Mouse (Mus musculus): Measurements from ENCODE around the gene Tmem132b. TPM values are rescaled to one million over a fixed set of nuclear protein-coding genes. Genes with fewer than 3 reads are reported as not detected.

The Tmem132b gene
- polyA plus RNA-seq, 1 experiment from 2014 or later: 2.7 TPM

DNA sequence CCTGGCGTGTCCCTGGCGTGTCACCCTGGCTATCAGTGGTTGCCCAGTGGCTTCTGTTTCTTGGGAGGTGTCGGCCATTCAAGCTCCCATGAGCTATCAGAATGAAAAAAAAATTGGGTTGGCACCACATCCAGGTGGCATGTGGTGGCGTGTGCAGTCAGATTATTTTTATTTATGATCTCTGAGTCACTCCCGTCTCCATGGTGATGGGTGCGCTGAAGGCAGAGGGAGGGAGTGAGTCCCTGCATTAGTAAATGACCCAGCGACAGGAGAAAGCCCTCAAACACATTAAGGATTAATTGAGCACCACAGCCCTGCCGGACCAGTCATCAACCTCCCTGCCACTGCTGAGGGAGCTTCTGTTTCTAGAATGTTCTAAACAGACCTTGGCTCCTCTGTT is 52.3 kb downstream of the Tmem132b start:
- Histone ChIP-seq H3K4me2 (replicated peaks) (no peak overlapping the region), H3K9ac (replicated peaks) (no peak overlapping the region), H3K36me3 (no peaks in the 10 kb centered on the region), H3K4me3 (replicated peaks) (no peak overlapping the region), H3K9me3 (no peaks in the 10 kb centered on the region), H3K27me3 (no peaks in the 10 kb centered on the region), H3K4me1 (replicated peaks) (peaks cover 2% of the 10 kb centered on the region; the same call in 1 of the 2 replicates), H3K27ac (no peak overlapping the region)
- 76% methylated on average over 8 of the region's 8 CpGs for WGBS
- no peak for ATAC-seq

GRCm38 (mm10) chr5:125585211-125585610 is 53.6 kb downstream of the Tmem132b start:
- 87% methylated on average over 5 of the region's 5 CpGs for WGBS
- no peak overlapping the region for H3K27ac ChIP-seq
- H3K36me3 ChIP-seq: no peaks in the 10 kb centered on the region
- H3K4me2 ChIP-seq (replicated peaks): no peak overlapping the region
- no peaks in the 10 kb centered on the region for H3K27me3 ChIP-seq
- H3K9ac ChIP-seq (replicated peaks): no peak overlapping the region
- no peaks in the 10 kb centered on the region for H3K9me3 ChIP-seq
- peaks cover 12% of the 10 kb centered on the region for H3K4me1 ChIP-seq (replicated peaks)
- no peak for ATAC-seq
- no peak overlapping the region for H3K4me3 ChIP-seq (replicated peaks)

GRCm38 (mm10) chr5:125588203-125588602 is 56.6 kb downstream of the Tmem132b start:
- H3K27me3 ChIP-seq: 0 out of 2 replicates have a peak, but pooled peaks cover 8% of the 10 kb centered on the region
- no peak overlapping the region for H3K4me2 ChIP-seq (replicated peaks)
- no peaks in the 10 kb centered on the region for H3K36me3 ChIP-seq
- no peak overlapping the region for H3K27ac ChIP-seq
- H3K4me3 ChIP-seq (replicated peaks): no peak overlapping the region
- WGBS: 67% methylated on average over 7 of the region's 7 CpGs
- peaks cover 12% of the 10 kb centered on the region for H3K4me1 ChIP-seq (replicated peaks)
- H3K9ac ChIP-seq (replicated peaks): no peak overlapping the region
- H3K9me3 ChIP-seq: no peaks in the 10 kb centered on the region
- ATAC-seq: 0 out of 2 replicates have a peak, but pooled peaks have one; percentile 41

DNA sequence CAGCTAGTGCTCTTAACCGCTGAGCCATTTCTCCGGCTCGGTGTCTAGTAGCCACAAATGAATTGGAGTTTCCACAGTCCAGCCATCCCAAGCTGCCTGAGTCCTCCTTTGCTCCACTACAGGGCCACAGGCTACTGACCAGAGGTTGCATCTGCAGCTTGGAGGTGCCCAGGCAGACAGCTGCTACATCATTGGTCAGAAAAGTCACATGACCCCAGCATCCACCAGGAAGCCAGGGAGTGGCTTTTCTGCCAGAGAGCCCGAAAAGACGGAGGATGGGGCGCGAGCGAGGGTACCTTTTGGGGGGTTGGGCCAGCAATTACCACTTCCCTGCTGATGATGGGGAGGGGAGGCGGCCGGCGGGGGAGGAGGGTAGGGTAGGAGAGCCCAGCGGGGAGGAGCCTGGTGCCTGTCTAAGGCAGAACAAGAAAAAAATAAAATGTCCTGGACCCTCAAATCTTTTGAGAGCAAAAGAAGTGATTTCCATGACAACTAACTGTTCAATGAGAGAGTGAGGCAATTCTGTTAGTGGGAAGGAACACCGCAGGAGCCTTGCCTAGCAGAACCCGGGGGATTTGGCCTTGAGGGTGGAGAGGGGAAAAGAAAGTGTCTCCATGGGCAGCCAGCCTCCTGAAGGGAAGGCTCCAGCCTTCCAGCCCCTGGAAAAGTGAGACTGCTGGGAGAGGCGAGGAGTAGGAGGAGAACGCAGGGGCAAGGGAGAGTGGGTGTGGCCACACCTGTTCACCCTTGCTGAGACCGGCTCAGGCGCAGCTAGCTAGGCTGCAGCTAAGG is 57.5 kb downstream of the Tmem132b start:
- Histone ChIP-seq H3K4me1 (replicated peaks) (peaks cover 12% of the 10 kb centered on the region), H3K4me3 (replicated peaks) (peak overlapping the region; percentile 45), H3K27me3 (0 out of 2 replicates have a peak, but pooled peaks cover 8% of the 10 kb centered on the region), H3K4me2 (replicated peaks) (peak overlapping the region; percentile 61), H3K36me3 (no peaks in the 10 kb centered on the region), H3K9me3 (no peaks in the 10 kb centered on the region), H3K27ac (peak overlapping the region; percentile 56), H3K9ac (replicated peaks) (peak overlapping the region; percentile 62)
- peak; percentile 82 for ATAC-seq
- WGBS: 6% methylated on average over 18 of the region's 18 CpGs

GRCm38 (mm10) chr5:125598056-125598455 is 66.5 kb downstream of the Tmem132b start:
- Histone ChIP-seq H3K27me3 (no peaks in the 10 kb centered on the region), H3K9me3 (no peaks in the 10 kb centered on the region), H3K27ac (no peak overlapping the region), H3K4me2 (replicated peaks) (no peak overlapping the region), H3K4me3 (replicated peaks) (no peak overlapping the region), H3K36me3 (no peaks in the 10 kb centered on the region), H3K9ac (replicated peaks) (no peak overlapping the region), H3K4me1 (replicated peaks) (peaks cover 5% of the 10 kb centered on the region; the same call in 1 of the 2 replicates)
- 84% methylated on average over 10 of the region's 10 CpGs for WGBS
- ATAC-seq: no peak

GRCm38 (mm10) chr5:125607146-125607545 is 75.6 kb downstream of the Tmem132b start:
- no peak overlapping the region for H3K4me3 ChIP-seq (replicated peaks)

GRCm38 (mm10) chr5:125609968-125610367 is 78.4 kb downstream of the Tmem132b start:
- H3K4me2 ChIP-seq (replicated peaks): no peak overlapping the region
- H3K36me3 ChIP-seq: no peaks in the 10 kb centered on the region
- no peak for ATAC-seq
- 0 out of 2 replicates have a peak, but pooled peaks cover 4% of the 10 kb centered on the region for H3K9me3 ChIP-seq
- H3K9ac ChIP-seq (replicated peaks): no peak overlapping the region
- H3K4me1 ChIP-seq (replicated peaks): no peaks in the 10 kb centered on the region
- no peak overlapping the region for H3K27ac ChIP-seq
- no peaks in the 10 kb centered on the region for H3K27me3 ChIP-seq
- WGBS: 66% methylated on average over 1 of the region's 1 CpGs
- no peak overlapping the region for H3K4me3 ChIP-seq (replicated peaks)

More at GRCm38 (mm10) chr5:125607146-125607545, 75.6 kb downstream of the Tmem132b start:
- Histone ChIP-seq H3K36me3 (no peaks in the 10 kb centered on the region), H3K9ac (replicated peaks) (no peak overlapping the region), H3K4me1 (replicated peaks) (peaks cover 5% of the 10 kb centered on the region; the same call in 1 of the 2 replicates), H3K27me3 (no peaks in the 10 kb centered on the region), H3K4me2 (replicated peaks) (no peak overlapping the region), H3K27ac (no peak overlapping the region), H3K9me3 (0 out of 2 replicates have a peak, but pooled peaks cover 4% of the 10 kb centered on the region)
- WGBS: 81% methylated on average over 12 of the region's 12 CpGs
- no peak for ATAC-seq

DNA sequence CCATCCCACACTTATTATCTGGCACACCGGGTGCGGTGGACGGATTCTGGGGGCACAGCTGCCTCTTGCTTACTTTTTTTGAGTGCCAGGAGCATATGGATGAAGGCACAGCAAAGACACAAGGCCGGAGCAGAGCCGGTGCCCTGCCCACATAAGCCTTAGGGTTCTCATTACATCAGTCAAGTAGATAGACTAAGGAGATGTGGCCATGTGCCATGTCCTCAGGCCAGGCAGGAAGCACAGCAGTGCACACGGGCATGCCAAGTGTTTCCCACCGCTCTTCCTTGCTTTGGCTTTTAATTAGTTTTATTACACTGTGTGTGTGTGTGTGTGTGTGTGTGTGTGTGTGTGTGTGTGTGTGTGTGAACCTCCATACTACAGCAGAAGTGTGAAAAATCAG is 80.9 kb downstream of the Tmem132b start:
- Histone ChIP-seq H3K4me3 (replicated peaks) (no peak overlapping the region), H3K36me3 (no peaks in the 10 kb centered on the region), H3K27me3 (no peaks in the 10 kb centered on the region), H3K27ac (no peak overlapping the region), H3K9me3 (0 out of 2 replicates have a peak, but pooled peaks cover 4% of the 10 kb centered on the region), H3K4me1 (replicated peaks) (no peaks in the 10 kb centered on the region), H3K4me2 (replicated peaks) (no peak overlapping the region), H3K9ac (replicated peaks) (no peak overlapping the region)
- no peak for ATAC-seq
- 86% methylated on average over 7 of the region's 7 CpGs for WGBS

DNA sequence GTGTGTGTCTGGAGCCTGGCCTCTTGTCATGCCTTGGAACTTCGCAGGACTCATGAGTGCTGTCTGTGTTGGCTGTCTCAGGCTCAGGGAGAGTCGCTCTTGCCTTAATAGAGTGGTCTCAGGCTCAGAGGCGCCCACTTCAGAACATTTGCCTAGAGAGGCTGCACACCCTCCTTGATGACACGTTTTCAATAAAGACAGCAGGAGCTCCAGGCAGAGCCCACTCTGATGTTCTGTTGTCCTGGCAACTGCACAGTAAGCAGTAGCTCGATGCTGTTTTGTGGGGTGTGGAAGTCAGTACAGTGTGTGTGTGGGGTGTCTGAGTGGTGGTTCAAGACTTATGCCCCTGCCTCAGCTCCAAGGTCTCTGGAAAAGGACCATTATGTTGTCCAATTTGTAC is 81.6 kb downstream of the Tmem132b start:
- Histone ChIP-seq H3K36me3 (no peaks in the 10 kb centered on the region), H3K4me1 (replicated peaks) (no peaks in the 10 kb centered on the region), H3K27ac (no peak overlapping the region), H3K27me3 (no peaks in the 10 kb centered on the region), H3K9me3 (0 out of 2 replicates have a peak, but pooled peaks cover 4% of the 10 kb centered on the region), H3K4me2 (replicated peaks) (no peak overlapping the region), H3K9ac (replicated peaks) (no peak overlapping the region), H3K4me3 (replicated peaks) (no peak overlapping the region)
- WGBS: 77% methylated on average over 5 of the region's 5 CpGs
- ATAC-seq: no peak

DNA sequence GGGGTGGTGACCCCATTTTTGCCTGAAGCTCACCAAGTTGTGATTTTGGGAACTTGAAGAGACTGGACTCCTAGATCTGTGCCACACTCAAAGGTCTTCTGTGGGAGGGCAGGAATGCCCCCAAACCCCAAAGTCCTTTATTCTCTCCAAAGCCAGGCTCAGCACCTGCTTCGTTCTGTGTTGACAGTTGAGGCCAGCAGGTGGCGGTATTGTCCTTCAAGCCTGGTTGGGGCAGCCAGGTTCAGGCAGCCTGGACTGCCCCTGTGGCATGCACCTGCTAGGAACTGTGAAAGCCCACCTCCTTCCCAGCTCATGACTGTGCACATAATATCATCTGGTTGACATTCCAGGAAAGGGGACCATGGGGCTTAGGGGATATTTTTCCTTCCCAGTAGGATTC is 82.8 kb downstream of the Tmem132b start:
- Histone ChIP-seq H3K4me3 (replicated peaks) (no peak overlapping the region), H3K9me3 (0 out of 2 replicates have a peak, but pooled peaks cover 4% of the 10 kb centered on the region), H3K36me3 (no peaks in the 10 kb centered on the region), H3K27ac (no peak overlapping the region), H3K27me3 (no peaks in the 10 kb centered on the region), H3K4me1 (replicated peaks) (no peaks in the 10 kb centered on the region), H3K4me2 (replicated peaks) (no peak overlapping the region), H3K9ac (replicated peaks) (no peak overlapping the region)
- ATAC-seq: no peak
- WGBS: 46% methylated on average over 2 of the region's 2 CpGs

- Histone ChIP-seq H3K9ac (replicated peaks) (no peak overlapping the region), H3K36me3 (no peaks in the 10 kb centered on the region), H3K4me2 (replicated peaks) (no peak overlapping the region), H3K4me1 (replicated peaks) (no peaks in the 10 kb centered on the region), H3K27ac (no peak overlapping the region), H3K9me3 (no peaks in the 10 kb centered on the region), H3K4me3 (replicated peaks) (no peak overlapping the region), H3K27me3 (no peaks in the 10 kb centered on the region)
- 96% methylated on average over 1 of the region's 1 CpGs for WGBS
- ATAC-seq: no peak
Measured at GRCm38 (mm10) chr5:125617050-125617449, 85.5 kb downstream of the Tmem132b start.

DNA sequence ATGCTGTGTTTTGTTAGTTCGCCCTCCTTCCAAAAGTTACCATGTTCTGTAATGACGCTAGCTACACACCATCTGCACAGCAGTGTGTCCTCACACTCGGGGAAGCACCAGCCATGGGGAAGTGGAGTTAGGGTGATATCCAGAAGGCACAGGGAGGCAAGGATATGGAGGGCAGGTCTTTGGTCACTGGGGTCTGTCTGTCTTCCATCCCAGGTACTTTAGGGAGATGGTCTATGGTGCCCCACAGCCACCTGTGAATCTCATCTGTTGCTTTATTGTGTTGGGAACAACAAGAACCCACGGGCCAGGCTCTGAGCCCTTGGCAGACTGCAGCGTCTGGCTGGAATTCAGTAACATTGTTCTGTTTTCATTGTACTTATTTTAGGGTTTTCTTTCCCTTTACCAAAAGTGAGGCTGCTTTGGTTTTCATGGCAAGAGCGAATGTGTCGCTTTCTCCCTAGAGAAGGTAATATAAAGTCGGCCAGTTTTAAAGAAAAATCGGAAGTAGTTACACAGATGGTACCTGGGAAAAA is 96.3 kb downstream of the Tmem132b start:
- Histone ChIP-seq H3K27ac (no peak overlapping the region), H3K9ac (replicated peaks) (no peak overlapping the region), H3K9me3 (no peaks in the 10 kb centered on the region), H3K4me1 (replicated peaks) (no peaks in the 10 kb centered on the region), H3K36me3 (no peaks in the 10 kb centered on the region), H3K4me3 (replicated peaks) (no peak overlapping the region), H3K4me2 (replicated peaks) (no peak overlapping the region), H3K27me3 (no peaks in the 10 kb centered on the region)
- 88% methylated on average over 9 of the region's 9 CpGs for WGBS
- ATAC-seq: no peak
